Mouse (Mus musculus): ENCODE data around the gene Rab11fip5. TPM values are rescaled to one million over a fixed set of nuclear protein-coding genes. Genes with fewer than 3 reads are reported as not detected.

Rab11fip5 gene
- polyA plus RNA-seq, 2 experiments, result 15.9 to 16.9 TPM

DNA sequence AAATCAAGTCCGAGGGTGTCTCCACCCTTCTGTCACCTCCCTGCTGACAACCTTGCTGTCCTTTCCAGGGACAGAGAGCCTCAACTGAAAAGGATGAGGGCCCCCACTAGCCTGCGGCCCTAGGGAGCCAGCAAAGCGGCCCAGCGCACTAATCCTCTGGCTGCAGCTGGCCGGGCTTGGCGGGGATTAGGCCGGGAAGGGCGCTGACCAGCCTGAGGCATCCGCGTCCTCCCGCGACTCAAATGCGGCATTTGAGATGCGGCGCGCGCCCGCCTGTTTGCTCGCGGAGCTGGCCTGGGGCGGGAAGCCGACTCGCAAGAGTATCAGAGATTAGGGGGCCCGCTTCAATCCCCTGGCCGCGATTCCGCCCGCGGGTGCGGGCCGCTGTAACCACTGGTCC is 34.6 kb upstream of the Rab11fip5 start:
- H3K4me1 ChIP-seq (ENCODE audit: control insufficient read depth, insufficient read depth, low read length), result no peaks in the 10 kb centered on the region; the same call in 1 of the 2 replicates
- WGBS, result 5% methylated on average over 31 of the region's 31 CpGs
- peak overlapping the region; percentile 43; the same call in 1 of the 2 replicates for H3K9ac ChIP-seq (ENCODE audit: low read depth, low read length, severe bottlenecking)
- DNase-seq (ENCODE audit: low spot score) (no peak), ATAC-seq (ENCODE audit: low FRiP score, low read depth) (no peak)
- no peaks in the 10 kb centered on the region for H3K9me3 ChIP-seq (ENCODE audit: control insufficient read depth, low read length)
- H3K4me3 ChIP-seq (replicated peaks; ENCODE audit: low read length), result peak overlapping the region; percentile 3; the same call in 1 of the 2 replicates
- H3K4me2 ChIP-seq (replicated peaks; ENCODE audit: low read depth, low read length, severe bottlenecking), result peak overlapping the region; percentile 31; the same call in 1 of the 2 replicates
- H3K36me3 ChIP-seq (ENCODE audit: control insufficient read depth, insufficient read depth, low read length), result no peaks in the 10 kb centered on the region
- peaks cover 28% of the 10 kb centered on the region for H3K27me3 ChIP-seq (ENCODE audit: control insufficient read depth, insufficient read depth, low read length)
- no peak overlapping the region for H3K27ac ChIP-seq (replicated peaks; ENCODE audit: low read depth, low read length)
- TF ChIP-seq POLR2A (IDR thresholded peaks at IDR 0.05; ENCODE audit: borderline replicate concordance, extremely low read depth, insufficient read depth, insufficient read length), result no peak

DNA sequence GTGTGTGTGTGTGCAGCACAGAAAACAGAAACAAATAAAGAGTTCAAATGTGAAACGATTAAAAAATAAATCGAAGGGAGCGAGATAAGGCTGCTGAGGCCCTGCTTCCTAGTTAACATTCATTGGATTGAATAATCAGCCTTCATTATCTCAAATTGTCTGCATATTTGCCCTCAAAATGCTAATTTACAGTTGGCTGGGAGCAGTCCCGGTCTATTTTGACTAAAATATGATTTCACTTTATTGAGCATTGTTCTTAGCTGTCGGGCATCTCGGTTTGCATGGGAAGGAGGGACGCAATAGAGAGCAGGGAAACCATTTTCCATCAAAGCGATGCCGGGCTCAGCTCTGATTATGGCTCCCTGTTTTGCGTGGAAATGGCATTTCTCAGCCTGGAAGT is 28.6 kb upstream of the Rab11fip5 start:
- no peak for TF ChIP-seq POLR2A (IDR thresholded peaks at IDR 0.05; ENCODE audit: borderline replicate concordance, extremely low read depth, insufficient read depth, insufficient read length)
- 78% methylated on average over 10 of the region's 10 CpGs for WGBS

DNA sequence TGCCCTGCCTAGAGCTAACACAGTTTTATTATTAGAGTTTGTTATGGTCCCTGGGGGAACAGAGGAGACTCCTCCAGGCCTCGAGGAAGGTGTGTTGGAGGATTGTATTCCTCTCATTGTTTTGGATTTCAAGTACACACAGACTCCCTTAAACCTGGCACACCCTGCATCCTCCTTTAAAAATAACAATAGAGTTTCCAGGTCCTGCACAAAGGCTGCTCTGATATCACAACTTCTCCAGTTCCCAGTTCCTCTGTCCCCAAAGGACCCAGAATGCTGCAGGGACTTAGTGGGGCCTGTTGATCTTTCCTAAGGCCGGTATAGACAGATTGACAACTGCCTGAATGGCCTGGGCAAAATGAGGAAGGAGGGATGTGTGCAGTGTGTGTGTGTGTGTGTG is 28.2 kb upstream of the Rab11fip5 start:
- TF ChIP-seq POLR2A (IDR thresholded peaks at IDR 0.05; ENCODE audit: borderline replicate concordance, extremely low read depth, insufficient read depth, insufficient read length), result no peak
- H3K4me3 ChIP-seq (replicated peaks; ENCODE audit: low read length), result no peak overlapping the region

More for the DNA sequence above, 28.6 kb upstream of the Rab11fip5 start:
- ATAC-seq (ENCODE audit: low FRiP score, low read depth) (no peak), DNase-seq (ENCODE audit: low spot score) (no peak)
- H3K4me3 ChIP-seq (replicated peaks; ENCODE audit: low read length), result no peak overlapping the region
- H3K27ac ChIP-seq (replicated peaks; ENCODE audit: low read depth, low read length), result no peak overlapping the region
- no peak overlapping the region for H3K9ac ChIP-seq (ENCODE audit: low read depth, low read length, severe bottlenecking)
- no peaks in the 10 kb centered on the region for H3K36me3 ChIP-seq (ENCODE audit: control insufficient read depth, insufficient read depth, low read length)
- no peaks in the 10 kb centered on the region for H3K9me3 ChIP-seq (ENCODE audit: control insufficient read depth, low read length)
- H3K4me1 ChIP-seq (ENCODE audit: control insufficient read depth, insufficient read depth, low read length), result no peaks in the 10 kb centered on the region
- no peak overlapping the region for H3K4me2 ChIP-seq (replicated peaks; ENCODE audit: low read depth, low read length, severe bottlenecking)
- H3K27me3 ChIP-seq (ENCODE audit: control insufficient read depth, insufficient read depth, low read length), result peaks cover 2% of the 10 kb centered on the region; the same call in 1 of the 2 replicates

DNA sequence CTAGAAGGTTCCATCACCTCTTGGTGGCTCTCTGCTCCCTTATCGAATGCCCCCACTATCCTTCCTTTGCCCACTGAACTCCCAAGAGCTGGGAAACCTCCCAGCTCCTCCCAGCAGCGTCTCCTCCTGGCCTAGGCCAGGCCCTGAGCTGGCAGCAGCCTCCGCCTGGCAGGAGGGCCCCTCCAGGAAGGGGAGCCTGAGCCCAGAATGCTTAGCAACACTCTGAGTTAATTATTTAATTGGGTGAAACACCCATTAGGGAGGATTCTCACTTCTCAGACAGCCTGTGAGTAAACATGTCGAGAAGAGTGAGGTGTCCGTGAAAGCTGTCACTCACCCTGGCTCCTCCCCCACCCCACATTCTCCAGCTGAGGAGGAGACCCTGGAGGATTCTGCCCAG is 25.3 kb upstream of the Rab11fip5 start:
- no peak for TF ChIP-seq POLR2A (IDR thresholded peaks at IDR 0.05; ENCODE audit: borderline replicate concordance, extremely low read depth, insufficient read depth, insufficient read length)
- 30% methylated on average over 5 of the region's 5 CpGs for WGBS
- Histone ChIP-seq H3K27ac (replicated peaks; ENCODE audit: low read depth, low read length) (no peak overlapping the region), H3K9me3 (ENCODE audit: control insufficient read depth, low read length) (no peaks in the 10 kb centered on the region), H3K4me1 (ENCODE audit: control insufficient read depth, insufficient read depth, low read length) (no peaks in the 10 kb centered on the region), H3K27me3 (ENCODE audit: control insufficient read depth, insufficient read depth, low read length) (no peaks in the 10 kb centered on the region), H3K4me3 (replicated peaks; ENCODE audit: low read length) (no peak overlapping the region), H3K9ac (ENCODE audit: low read depth, low read length, severe bottlenecking) (no peak overlapping the region), H3K36me3 (ENCODE audit: control insufficient read depth, insufficient read depth, low read length) (no peaks in the 10 kb centered on the region), H3K4me2 (replicated peaks; ENCODE audit: low read depth, low read length, severe bottlenecking) (no peak overlapping the region)
- ATAC-seq (ENCODE audit: low FRiP score, low read depth) (no peak), DNase-seq (ENCODE audit: low spot score) (no peak)

More for the DNA sequence above, 28.2 kb upstream of the Rab11fip5 start:
- Histone ChIP-seq H3K4me1 (ENCODE audit: control insufficient read depth, insufficient read depth, low read length) (no peaks in the 10 kb centered on the region), H3K9me3 (ENCODE audit: control insufficient read depth, low read length) (no peaks in the 10 kb centered on the region), H3K9ac (ENCODE audit: low read depth, low read length, severe bottlenecking) (no peak overlapping the region), H3K27me3 (ENCODE audit: control insufficient read depth, insufficient read depth, low read length) (no peaks in the 10 kb centered on the region), H3K27ac (replicated peaks; ENCODE audit: low read depth, low read length) (no peak overlapping the region), H3K36me3 (ENCODE audit: control insufficient read depth, insufficient read depth, low read length) (no peaks in the 10 kb centered on the region), H3K4me2 (replicated peaks; ENCODE audit: low read depth, low read length, severe bottlenecking) (no peak overlapping the region)
- ATAC-seq (ENCODE audit: low FRiP score, low read depth), result no peak
- no peak for DNase-seq (ENCODE audit: low spot score)
- 61% methylated on average over 2 of the region's 2 CpGs for WGBS

DNA sequence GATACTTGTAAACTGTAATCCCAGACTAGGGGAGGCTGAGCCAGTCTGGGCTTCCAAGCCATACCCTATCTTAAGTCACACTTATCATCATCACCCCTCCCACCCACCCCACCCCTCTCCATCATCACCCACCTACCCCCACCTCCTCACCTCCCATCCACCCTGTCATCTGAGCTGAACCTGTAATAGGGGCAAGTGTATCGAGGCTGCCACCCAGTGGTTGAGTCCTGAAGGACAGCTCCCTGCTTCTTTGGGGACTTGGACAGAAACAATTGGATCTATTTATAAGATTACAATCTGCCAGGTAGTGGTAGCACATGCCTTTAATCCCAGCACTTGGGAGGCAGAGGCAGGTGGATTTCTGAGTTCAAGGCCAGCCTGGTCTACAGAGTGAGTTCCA is 22.7 kb upstream of the Rab11fip5 start:
- 29% methylated on average over 1 of the region's 1 CpGs for WGBS
- Histone ChIP-seq H3K36me3 (ENCODE audit: control insufficient read depth, insufficient read depth, low read length) (no peaks in the 10 kb centered on the region), H3K27me3 (ENCODE audit: control insufficient read depth, insufficient read depth, low read length) (no peaks in the 10 kb centered on the region), H3K4me3 (replicated peaks; ENCODE audit: low read length) (no peak overlapping the region), H3K4me2 (replicated peaks; ENCODE audit: low read depth, low read length, severe bottlenecking) (no peak overlapping the region), H3K27ac (replicated peaks; ENCODE audit: low read depth, low read length) (no peak overlapping the region), H3K4me1 (ENCODE audit: control insufficient read depth, insufficient read depth, low read length) (no peaks in the 10 kb centered on the region), H3K9ac (ENCODE audit: low read depth, low read length, severe bottlenecking) (no peak overlapping the region), H3K9me3 (ENCODE audit: control insufficient read depth, low read length) (no peaks in the 10 kb centered on the region)
- no peak for DNase-seq (ENCODE audit: low spot score)
- TF ChIP-seq POLR2A (IDR thresholded peaks at IDR 0.05; ENCODE audit: borderline replicate concordance, extremely low read depth, insufficient read depth, insufficient read length), result no peak
- ATAC-seq (ENCODE audit: low FRiP score, low read depth), result no peak

DNA sequence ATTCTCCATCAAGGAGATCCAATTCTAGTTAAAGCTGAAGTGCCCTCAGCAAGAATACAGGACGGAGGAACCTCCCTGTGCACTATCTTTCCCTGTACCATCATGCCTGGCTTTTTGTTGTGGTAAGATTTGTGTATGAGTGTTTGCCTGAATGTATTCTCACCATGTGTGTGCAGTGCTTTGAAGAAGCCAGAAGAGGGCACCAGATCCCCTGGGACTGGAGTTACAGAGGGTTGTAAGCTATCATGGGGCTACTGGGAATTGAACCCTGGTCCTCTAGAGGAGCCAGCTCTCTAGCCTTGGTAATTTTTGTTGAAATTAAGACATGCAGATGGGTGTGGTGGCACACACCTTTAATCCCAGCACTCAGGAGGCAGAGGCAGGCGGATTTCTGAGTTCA is 20.9 kb upstream of the Rab11fip5 start:
- Histone ChIP-seq H3K9ac (ENCODE audit: low read depth, low read length, severe bottlenecking) (no peak overlapping the region), H3K4me3 (replicated peaks; ENCODE audit: low read length) (no peak overlapping the region), H3K36me3 (ENCODE audit: control insufficient read depth, insufficient read depth, low read length) (no peaks in the 10 kb centered on the region), H3K27ac (replicated peaks; ENCODE audit: low read depth, low read length) (no peak overlapping the region), H3K27me3 (ENCODE audit: control insufficient read depth, insufficient read depth, low read length) (no peaks in the 10 kb centered on the region), H3K9me3 (ENCODE audit: control insufficient read depth, low read length) (no peaks in the 10 kb centered on the region), H3K4me1 (ENCODE audit: control insufficient read depth, insufficient read depth, low read length) (no peaks in the 10 kb centered on the region), H3K4me2 (replicated peaks; ENCODE audit: low read depth, low read length, severe bottlenecking) (no peak overlapping the region)
- WGBS, result 83% methylated on average over 2 of the region's 2 CpGs
- no peak for TF ChIP-seq POLR2A (IDR thresholded peaks at IDR 0.05; ENCODE audit: borderline replicate concordance, extremely low read depth, insufficient read depth, insufficient read length)
- DNase-seq (ENCODE audit: low spot score) (no peak), ATAC-seq (ENCODE audit: low FRiP score, low read depth) (no peak)
